Mouse (Mus musculus) lung, embryonic 14.5 days (tissue): ENCODE data around the gene Fgfrl1. TPM values are rescaled to one million over a fixed set of nuclear protein-coding genes. Genes with fewer than 3 reads are reported as not detected.

Experiments used
- ATAC-seq: fragments of 200-750 bp; cut with Nextera tagmentation; 2 replicates; pipeline ENCODE4 v1.8.0; 2017; ENCODE audit warnings: mild to moderate bottlenecking, moderate TSS enrichment, moderate library complexity; ENCODE audit not compliant: insufficient read depth
- DNase-seq: peaks from one replicate; pipeline ENCODE4 v3.0.0-alpha.2; 2015
- H3K27ac ChIP-seq: fragments of 300-500 bp; sonication (generic); 2 replicates; pipeline ENCODE4 v1.5.1; 2014; ENCODE audit warnings: low read depth, mild to moderate bottlenecking, moderate library complexity
- H3K27me3 ChIP-seq: fragments of 300-500 bp; sonication (generic); 2 replicates; pipeline ENCODE4 v1.6.1; 2014; ENCODE audit warnings: low read length, control low read depth; ENCODE audit not compliant: insufficient read depth
- H3K36me3 ChIP-seq: fragments of 300-500 bp; sonication (generic); 2 replicates; pipeline ENCODE4 v1.6.1; 2014; ENCODE audit warnings: control low read depth; ENCODE audit not compliant: insufficient read depth
- H3K4me1 ChIP-seq: fragments of 300-500 bp; sonication (generic); 2 replicates; pipeline ENCODE4 v1.6.1; 2014; ENCODE audit warnings: antibody characterized with exemption, control low read depth; ENCODE audit not compliant: insufficient read depth
- H3K4me2 ChIP-seq: fragments of 300-500 bp; sonication (generic); 2 replicates; pipeline ENCODE4 v1.6.1; 2014; ENCODE audit warnings: mild to moderate bottlenecking
- H3K4me3 ChIP-seq: fragments of 300-500 bp; sonication (generic); 2 replicates; pipeline ENCODE4 v1.5.1; 2014; ENCODE audit warnings: low read depth, low read length
- H3K9ac ChIP-seq: fragments of 300-500 bp; sonication (generic); 2 replicates; pipeline ENCODE4 v1.6.1; 2014
- H3K9me3 ChIP-seq: fragments of 300-500 bp; sonication (generic); 2 replicates; pipeline ENCODE4 v1.6.1; 2016; ENCODE audit warnings: low read depth, low read length, control low read depth
- CTCF ChIP-seq: IDR thresholded peaks from 2 replicates; pipeline ENCODE4 v1.5.1; 2016; ENCODE audit warnings: antibody characterized with exemption, low read depth
- WGBS: fragments of 180-500 bp; shearing (Covaris S2); extraction: QIAGEN DNeasy Blood & Tissue Kit; methylation state at CpG from one replicate; pipeline ENCODE4 v1.1.7; 2014; 5-methylcytosine and 5-hydroxymethylcytosine counted together
- polyA plus RNA-seq: library from polyadenylated mRNA; unstranded; fragments of >200 nt; fragmentation: Nextera tagmentation; extraction: Ambion mirVana; gene quantifications from 2 replicates; pipeline ENCODE4 v1.2.1, GENCODE M21; 2014

Gene Fgfrl1
- polyA plus RNA-seq, 1 experiment from 2014 or later, result 47.5 TPM

GRCm38 (mm10) chr5:108657406-108657805 lies 34.8 kb upstream of the Fgfrl1 start:
- DNase-seq (no peak), ATAC-seq (no peak)
- no peak overlapping the region for H3K9ac ChIP-seq
- no peaks in the 10 kb centered on the region for H3K4me1 ChIP-seq
- no peak for TF ChIP-seq CTCF
- H3K4me2 ChIP-seq, result no peak overlapping the region
- no peak overlapping the region for H3K4me3 ChIP-seq
- H3K27me3 ChIP-seq, result no peaks in the 10 kb centered on the region
- 74% methylated on average over 5 of the region's 5 CpGs for WGBS
- H3K9me3 ChIP-seq, result no peaks in the 10 kb centered on the region
- H3K27ac ChIP-seq, result no peak overlapping the region
- peaks cover 55% of the 10 kb centered on the region for H3K36me3 ChIP-seq

GRCm38 (mm10) chr5:108658611-108659010 lies 33.6 kb upstream of the Fgfrl1 start:
- 95% methylated on average over 1 of the region's 1 CpGs for WGBS
- Histone ChIP-seq H3K36me3 (peaks cover 45% of the 10 kb centered on the region), H3K27me3 (no peaks in the 10 kb centered on the region), H3K4me2 (no peak overlapping the region), H3K27ac (no peak overlapping the region), H3K4me3 (no peak overlapping the region), H3K9ac (no peak overlapping the region), H3K9me3 (no peaks in the 10 kb centered on the region), H3K4me1 (no peaks in the 10 kb centered on the region)
- no peak for ATAC-seq
- TF ChIP-seq CTCF, result no peak
- DNase-seq, result no peak

DNA sequence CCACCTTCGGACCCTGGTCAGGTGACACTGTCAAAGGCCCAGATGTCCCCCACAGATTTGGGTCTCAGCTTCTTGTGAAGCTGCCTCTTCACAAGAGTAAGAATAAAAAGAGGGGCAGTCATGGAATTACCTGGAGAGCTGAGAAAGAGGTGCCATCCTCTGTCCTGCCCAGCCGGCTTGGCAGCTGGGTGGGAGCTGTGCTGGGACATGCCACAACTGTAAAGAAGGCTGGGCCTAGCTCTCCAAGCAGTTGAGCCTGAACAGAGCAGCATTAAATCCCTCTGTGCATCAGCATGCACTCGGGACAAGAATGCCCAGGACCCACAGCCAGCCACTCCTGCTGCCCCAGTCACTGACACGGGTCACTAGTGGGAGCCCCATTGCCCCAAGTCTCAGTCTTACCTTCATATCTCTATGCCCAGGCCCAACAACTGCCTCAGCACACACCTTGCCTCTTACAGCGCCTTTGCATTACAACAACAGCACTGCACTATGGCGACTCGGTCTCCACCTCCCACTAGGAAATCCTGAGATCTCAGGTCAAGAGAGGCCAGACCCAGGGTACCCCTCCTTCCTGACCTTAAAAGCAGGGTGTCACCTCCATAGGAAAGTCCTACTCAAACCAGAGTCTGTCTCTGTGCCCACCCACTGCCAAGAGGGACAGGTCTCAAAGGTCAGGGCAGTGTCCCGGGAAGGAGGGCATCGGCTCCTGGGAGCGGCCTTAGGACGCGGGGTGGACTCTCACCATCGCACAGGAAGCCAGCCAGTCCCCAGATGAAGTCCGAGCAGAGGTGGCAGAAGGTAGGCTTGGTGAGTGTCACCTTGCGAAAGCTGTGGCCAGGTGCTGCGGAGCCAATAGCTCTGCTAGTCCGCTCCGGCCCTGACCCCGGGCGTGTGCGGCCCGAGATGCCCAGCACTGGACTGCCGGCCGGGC lies 32.2 kb upstream of the Fgfrl1 start, which contains the start of gene Idua:
Idua (plus strand) TSS at position 634 of the 934 bp plus-strand sequence.
- Histone ChIP-seq H3K4me2 (peak within 1 kb of the TSS; percentile 93), H3K36me3 (peaks cover 31% of the 10 kb centered on the region), H3K9me3 (no peaks in the 10 kb centered on the region), H3K27ac (peak within 1 kb of the TSS; percentile 36; the same call in 1 of the 2 replicates), H3K4me1 (no peaks in the 10 kb centered on the region), H3K4me3 (peak within 1 kb of the TSS; percentile 84), H3K27me3 (no peaks in the 10 kb centered on the region), H3K9ac (peak within 1 kb of the TSS; percentile 93)
- WGBS, result 11% methylated on average over 24 of the region's 24 CpGs
- DNase-seq (no peak), ATAC-seq (peak; percentile 75)
- no peak for TF ChIP-seq CTCF

- peak overlapping the region; percentile 36; the same call in 1 of the 2 replicates for H3K27ac ChIP-seq
- no peaks in the 10 kb centered on the region for H3K4me1 ChIP-seq
- H3K27me3 ChIP-seq, result no peaks in the 10 kb centered on the region
- 13% methylated on average over 36 of the region's 36 CpGs for WGBS
- TF ChIP-seq CTCF, result no peak
- H3K9me3 ChIP-seq, result no peaks in the 10 kb centered on the region
- DNase-seq, result peak; percentile 97
- H3K4me2 ChIP-seq, result peak overlapping the region; percentile 93
- peak overlapping the region; percentile 93 for H3K9ac ChIP-seq
- ATAC-seq, result peak; percentile 99
- H3K36me3 ChIP-seq, result peaks cover 24% of the 10 kb centered on the region; the same call in 1 of the 2 replicates
- H3K4me3 ChIP-seq, result peak overlapping the region; percentile 84
Observed at GRCm38 (mm10) chr5:108660632-108661268, 31.4 kb upstream of the Fgfrl1 start.

- no peaks in the 10 kb centered on the region for H3K9me3 ChIP-seq
- DNase-seq (no peak), ATAC-seq (no peak)
- no peaks in the 10 kb centered on the region for H3K27me3 ChIP-seq
- no peak overlapping the region for H3K4me3 ChIP-seq
- H3K36me3 ChIP-seq, result 0 out of 2 replicates have a peak, but pooled peaks cover 7% of the 10 kb centered on the region
- WGBS, result 83% methylated on average over 4 of the region's 4 CpGs
- H3K27ac ChIP-seq, result no peak overlapping the region
- no peak overlapping the region for H3K4me2 ChIP-seq
- no peaks in the 10 kb centered on the region for H3K4me1 ChIP-seq
- TF ChIP-seq CTCF, result no peak
- H3K9ac ChIP-seq, result no peak overlapping the region
Observed at GRCm38 (mm10) chr5:108662772-108663171, 29.4 kb upstream of the Fgfrl1 start.

DNA sequence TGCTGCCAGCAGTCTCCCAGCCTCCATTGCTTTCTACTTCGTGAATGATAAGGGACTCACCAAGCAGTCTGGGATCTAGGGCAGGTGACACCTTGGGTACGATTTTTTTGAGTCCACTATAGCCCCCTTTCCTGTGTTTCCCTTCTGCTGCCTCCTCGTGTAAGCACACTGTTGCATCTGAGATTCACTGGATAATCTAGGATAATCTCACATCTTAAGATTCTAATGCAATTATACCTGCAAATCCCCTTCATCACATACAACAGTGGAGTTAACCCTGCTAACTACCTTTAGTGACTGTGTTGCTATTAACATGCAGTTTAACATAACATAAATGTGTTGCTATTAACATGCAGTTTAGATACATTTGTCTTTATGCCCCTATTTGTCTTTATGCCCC lies 27.1 kb upstream of the Fgfrl1 start:
- H3K27ac ChIP-seq, result no peak overlapping the region
- H3K9me3 ChIP-seq, result no peaks in the 10 kb centered on the region
- no peak for TF ChIP-seq CTCF
- 37% methylated on average over 3 of the region's 3 CpGs for WGBS
- 0 out of 2 replicates have a peak, but pooled peaks cover 3% of the 10 kb centered on the region for H3K4me1 ChIP-seq
- no peaks in the 10 kb centered on the region for H3K27me3 ChIP-seq
- no peak overlapping the region for H3K9ac ChIP-seq
- ATAC-seq, result no peak
- H3K36me3 ChIP-seq, result no peaks in the 10 kb centered on the region
- no peak overlapping the region for H3K4me2 ChIP-seq
- no peak for DNase-seq
- no peak overlapping the region for H3K4me3 ChIP-seq

- WGBS, result 62% methylated on average over 2 of the region's 2 CpGs
- Histone ChIP-seq H3K9me3 (no peaks in the 10 kb centered on the region), H3K27me3 (no peaks in the 10 kb centered on the region), H3K4me1 (0 out of 2 replicates have a peak, but pooled peaks cover 4% of the 10 kb centered on the region), H3K36me3 (peaks cover 15% of the 10 kb centered on the region), H3K27ac (no peak overlapping the region), H3K4me2 (no peak overlapping the region), H3K9ac (no peak overlapping the region), H3K4me3 (no peak overlapping the region)
- no peak for ATAC-seq
- TF ChIP-seq CTCF, result no peak
- no peak for DNase-seq
Observed at GRCm38 (mm10) chr5:108667370-108667769, 24.8 kb upstream of the Fgfrl1 start.
